Mouse (Mus musculus) lung, adult 2 months (tissue): ENCODE measurements around the gene 5730522E02Rik. TPM values are rescaled to one million over a fixed set of nuclear protein-coding genes. Genes with fewer than 3 reads are reported as not detected.

Source experiments
- DNase-seq: peaks from one replicate; pipeline ENCODE4 v3.0.0; 2022
- H3K4me1 ChIP-seq: fragments of 200-500 bp; 2 replicates; pipeline ENCODE4 v1.6.1; 2011; ENCODE audit warnings: low read length; ENCODE audit not compliant: control insufficient read depth, insufficient read depth
- H3K4me3 ChIP-seq: fragments of 200-500 bp; replicated peaks from 2 replicates; pipeline ENCODE3; 2011; ENCODE audit warnings: low read depth, mild to moderate bottlenecking, control low read depth, low read length; ENCODE audit errors: extremely low read depth
- CTCF ChIP-seq: fragments of 200-500 bp; IDR thresholded peaks from 2 replicates; pipeline ENCODE4 v1.5.1; 2011; ENCODE audit warnings: mild to moderate bottlenecking, low read length, control low read depth; ENCODE audit not compliant: insufficient read depth
- POLR2A ChIP-seq: fragments of 200-500 bp; IDR thresholded peaks from 2 replicates; pipeline ENCODE4 v1.6.1; 2011; ENCODE audit warnings: low read depth, mild to moderate bottlenecking, control low read depth, low read length, borderline replicate concordance; ENCODE audit errors: extremely low read depth
- WGBS: fragments of 180-500 bp; shearing (Covaris S2); methylation state at CpG from one replicate; pipeline ENCODE4 v1.1.7; 2018; 5-methylcytosine and 5-hydroxymethylcytosine counted together
- polyA plus RNA-seq: library from polyadenylated mRNA; depleted of rRNA; stranded (reverse); fragments of >200 nt; gene quantifications from 2 replicates; pipeline ENCODE4 v1.2.3, GENCODE M21; 2012

5730522E02Rik gene
- polyA plus RNA-seq, 1 experiment, result 0.28 TPM

- TF ChIP-seq POLR2A (no peak), CTCF (no peak)
- H3K4me1 ChIP-seq, result no peaks in the 10 kb centered on the region
- H3K4me3 ChIP-seq, result no peak overlapping the region
- DNase-seq, result no peak
- WGBS, result 74% methylated on average over 3 of the region's 3 CpGs
These were observed 15.1 kb downstream of the 5730522E02Rik start for GRCm38 (mm10) chr11:26195468-26195867.

GRCm38 (mm10) chr11:26187231-26187967 lies 23.2 kb downstream of the 5730522E02Rik start:
- TF ChIP-seq CTCF (no peak), POLR2A (no peak)
- Histone ChIP-seq H3K4me1 (no peaks in the 10 kb centered on the region), H3K4me3 (no peak overlapping the region)
- WGBS, result 81% methylated on average over 3 of the region's 3 CpGs
- no peak for DNase-seq

GRCm38 (mm10) chr11:26170572-26170971 lies 40.0 kb downstream of the 5730522E02Rik start:
- Histone ChIP-seq H3K4me3 (no peak overlapping the region), H3K4me1 (no peaks in the 10 kb centered on the region)
- TF ChIP-seq POLR2A (no peak), CTCF (no peak)
- WGBS, result 89% methylated on average over 2 of the region's 2 CpGs
- no peak for DNase-seq

- H3K4me3 ChIP-seq, result no peak overlapping the region
- DNase-seq, result no peak
- TF ChIP-seq POLR2A (no peak), CTCF (no peak)
- no peaks in the 10 kb centered on the region for H3K4me1 ChIP-seq
- WGBS, result 83% methylated on average over 7 of the region's 7 CpGs
These were observed 43.0 kb downstream of the 5730522E02Rik start for GRCm38 (mm10) chr11:26167609-26167971.

- no peak for TF ChIP-seq POLR2A
- no peak for TF ChIP-seq CTCF
- Histone ChIP-seq H3K4me1 (no peaks in the 10 kb centered on the region), H3K4me3 (no peak overlapping the region)
- WGBS, result 58% methylated on average over 4 of the region's 4 CpGs
- DNase-seq, result no peak
These were observed 43.5 kb downstream of the 5730522E02Rik start for GRCm38 (mm10) chr11:26166966-26167608.

- Histone ChIP-seq H3K4me3 (no peak overlapping the region), H3K4me1 (no peaks in the 10 kb centered on the region)
- 84% methylated on average over 5 of the region's 5 CpGs for whole genome bisulfite sequencing
- DNase-seq, result no peak
- TF ChIP-seq POLR2A (no peak), CTCF (no peak)
These were observed 45.8 kb downstream of the 5730522E02Rik start for GRCm38 (mm10) chr11:26164651-26165259.

- Histone ChIP-seq H3K4me1 (no peaks in the 10 kb centered on the region), H3K4me3 (no peak overlapping the region)
- DNase-seq, result no peak
- no peak for TF ChIP-seq CTCF
- TF ChIP-seq POLR2A, result no peak
- WGBS, result 61% methylated on average over 5 of the region's 5 CpGs
These were observed 49.2 kb downstream of the 5730522E02Rik start for GRCm38 (mm10) chr11:26161354-26161753.

- DNase-seq, result no peak
- Histone ChIP-seq H3K4me1 (no peaks in the 10 kb centered on the region), H3K4me3 (no peak overlapping the region)
- no peak for TF ChIP-seq POLR2A
- TF ChIP-seq CTCF, result no peak
- WGBS, result 71% methylated on average over 3 of the region's 3 CpGs
These were observed 51.5 kb downstream of the 5730522E02Rik start for GRCm38 (mm10) chr11:26159033-26159432.

- 55% methylated on average over 3 of the region's 3 CpGs for WGBS
- Histone ChIP-seq H3K4me3 (no peak overlapping the region), H3K4me1 (no peaks in the 10 kb centered on the region)
- TF ChIP-seq POLR2A (no peak), CTCF (no peak)
- DNase-seq, result no peak
These were observed 70.5 kb downstream of the 5730522E02Rik start for GRCm38 (mm10) chr11:26140024-26140423.

- no peak for DNase-seq
- TF ChIP-seq CTCF (no peak), POLR2A (no peak)
- WGBS, result 76% methylated on average over 1 of the region's 1 CpGs
- Histone ChIP-seq H3K4me3 (no peak overlapping the region), H3K4me1 (no peaks in the 10 kb centered on the region)
These were observed 72.5 kb downstream of the 5730522E02Rik start for GRCm38 (mm10) chr11:26138013-26138412.
